Mouse (Mus musculus): ENCODE measurements around the gene Aox3. TPM values are rescaled to one million over a fixed set of nuclear protein-coding genes. Genes with fewer than 3 reads are reported as not detected.

Aox3 gene
- polyA plus RNA-seq, 1 experiment from 2014 or later = 0.33 TPM

GRCm38 (mm10) chr1:58097338-58097737 lies 15.6 kb upstream of the Aox3 start:
- Histone ChIP-seq H3K36me3 (ENCODE audit: control insufficient read depth, insufficient read depth) (no peaks in the 10 kb centered on the region), H3K27ac (ENCODE audit: low read length) (no peak overlapping the region), H3K4me3 (replicated peaks; ENCODE audit: low read length) (no peak overlapping the region), H3K4me2 (ENCODE audit: low read length) (no peak overlapping the region), H3K9me3 (ENCODE audit: control insufficient read depth, low read length) (no peaks in the 10 kb centered on the region), H3K9ac (replicated peaks; ENCODE audit: low read depth, low read length) (no peak overlapping the region), H3K4me1 (replicated peaks; ENCODE audit: control insufficient read depth, insufficient read depth, low read length) (no peaks in the 10 kb centered on the region), H3K27me3 (replicated peaks; ENCODE audit: control insufficient read depth, insufficient read depth, low read length) (no peaks in the 10 kb centered on the region)
- 94% methylated on average over 6 of the region's 6 CpGs for WGBS
- no peak for ATAC-seq

GRCm38 (mm10) chr1:58099119-58099518 lies 13.8 kb upstream of the Aox3 start:
- ATAC-seq = no peak
- H3K27ac ChIP-seq (ENCODE audit: low read length) = no peak overlapping the region

GRCm38 (mm10) chr1:58101531-58102146 lies 11.3 kb upstream of the Aox3 start:
- Histone ChIP-seq H3K9me3 (ENCODE audit: control insufficient read depth, low read length) (no peaks in the 10 kb centered on the region), H3K4me3 (replicated peaks; ENCODE audit: low read length) (no peak overlapping the region), H3K27ac (ENCODE audit: low read length) (no peak overlapping the region), H3K4me1 (replicated peaks; ENCODE audit: control insufficient read depth, insufficient read depth, low read length) (no peaks in the 10 kb centered on the region), H3K36me3 (ENCODE audit: control insufficient read depth, insufficient read depth) (no peaks in the 10 kb centered on the region), H3K9ac (replicated peaks; ENCODE audit: low read depth, low read length) (no peak overlapping the region), H3K27me3 (replicated peaks; ENCODE audit: control insufficient read depth, insufficient read depth, low read length) (no peaks in the 10 kb centered on the region), H3K4me2 (ENCODE audit: low read length) (no peak overlapping the region)
- no peak for ATAC-seq
- 68% methylated on average over 2 of the region's 2 CpGs for WGBS

More at GRCm38 (mm10) chr1:58099119-58099518, 13.8 kb upstream of the Aox3 start:
- no peaks in the 10 kb centered on the region for H3K4me1 ChIP-seq (replicated peaks; ENCODE audit: control insufficient read depth, insufficient read depth, low read length)
- no peaks in the 10 kb centered on the region for H3K9me3 ChIP-seq (ENCODE audit: control insufficient read depth, low read length)
- no peak overlapping the region for H3K4me2 ChIP-seq (ENCODE audit: low read length)
- no peaks in the 10 kb centered on the region for H3K36me3 ChIP-seq (ENCODE audit: control insufficient read depth, insufficient read depth)
- no peak overlapping the region for H3K4me3 ChIP-seq (replicated peaks; ENCODE audit: low read length)
- H3K9ac ChIP-seq (replicated peaks; ENCODE audit: low read depth, low read length) = no peak overlapping the region
- no peaks in the 10 kb centered on the region for H3K27me3 ChIP-seq (replicated peaks; ENCODE audit: control insufficient read depth, insufficient read depth, low read length)

GRCm38 (mm10) chr1:58102494-58102893 lies 10.4 kb upstream of the Aox3 start:
- WGBS = 73% methylated on average over 7 of the region's 7 CpGs
- no peak overlapping the region for H3K27ac ChIP-seq (ENCODE audit: low read length)
- H3K4me3 ChIP-seq (replicated peaks; ENCODE audit: low read length) = no peak overlapping the region
- H3K36me3 ChIP-seq (ENCODE audit: control insufficient read depth, insufficient read depth) = no peaks in the 10 kb centered on the region
- no peaks in the 10 kb centered on the region for H3K4me1 ChIP-seq (replicated peaks; ENCODE audit: control insufficient read depth, insufficient read depth, low read length)
- H3K4me2 ChIP-seq (ENCODE audit: low read length) = no peak overlapping the region
- no peaks in the 10 kb centered on the region for H3K9me3 ChIP-seq (ENCODE audit: control insufficient read depth, low read length)
- ATAC-seq = no peak
- H3K9ac ChIP-seq (replicated peaks; ENCODE audit: low read depth, low read length) = no peak overlapping the region
- H3K27me3 ChIP-seq (replicated peaks; ENCODE audit: control insufficient read depth, insufficient read depth, low read length) = no peaks in the 10 kb centered on the region

- Histone ChIP-seq H3K36me3 (ENCODE audit: control insufficient read depth, insufficient read depth) (no peaks in the 10 kb centered on the region), H3K4me3 (replicated peaks; ENCODE audit: low read length) (no peak overlapping the region), H3K9me3 (ENCODE audit: control insufficient read depth, low read length) (no peaks in the 10 kb centered on the region), H3K27ac (ENCODE audit: low read length) (no peak overlapping the region), H3K9ac (replicated peaks; ENCODE audit: low read depth, low read length) (no peak overlapping the region), H3K27me3 (replicated peaks; ENCODE audit: control insufficient read depth, insufficient read depth, low read length) (no peaks in the 10 kb centered on the region), H3K4me2 (ENCODE audit: low read length) (no peak overlapping the region), H3K4me1 (replicated peaks; ENCODE audit: control insufficient read depth, insufficient read depth, low read length) (no peaks in the 10 kb centered on the region)
- no peak for ATAC-seq
- 88% methylated on average over 6 of the region's 6 CpGs for WGBS
These were observed 7.2 kb upstream of the Aox3 start for GRCm38 (mm10) chr1:58105685-58106084.

GRCm38 (mm10) chr1:58107066-58107465 lies 5.9 kb upstream of the Aox3 start:
- no peak for ATAC-seq
- Histone ChIP-seq H3K9ac (replicated peaks; ENCODE audit: low read depth, low read length) (no peak overlapping the region), H3K27me3 (replicated peaks; ENCODE audit: control insufficient read depth, insufficient read depth, low read length) (no peaks in the 10 kb centered on the region), H3K4me3 (replicated peaks; ENCODE audit: low read length) (no peak overlapping the region), H3K27ac (ENCODE audit: low read length) (no peak overlapping the region), H3K9me3 (ENCODE audit: control insufficient read depth, low read length) (no peaks in the 10 kb centered on the region), H3K4me2 (ENCODE audit: low read length) (no peak overlapping the region), H3K4me1 (replicated peaks; ENCODE audit: control insufficient read depth, insufficient read depth, low read length) (no peaks in the 10 kb centered on the region), H3K36me3 (ENCODE audit: control insufficient read depth, insufficient read depth) (no peaks in the 10 kb centered on the region)
- 87% methylated on average over 2 of the region's 2 CpGs for WGBS

- no peak overlapping the region for H3K9ac ChIP-seq (replicated peaks; ENCODE audit: low read depth, low read length)
- no peaks in the 10 kb centered on the region for H3K9me3 ChIP-seq (ENCODE audit: control insufficient read depth, low read length)
- no peaks in the 10 kb centered on the region for H3K27me3 ChIP-seq (replicated peaks; ENCODE audit: control insufficient read depth, insufficient read depth, low read length)
- no peak overlapping the region for H3K4me2 ChIP-seq (ENCODE audit: low read length)
- H3K4me1 ChIP-seq (replicated peaks; ENCODE audit: control insufficient read depth, insufficient read depth, low read length) = no peaks in the 10 kb centered on the region
- no peaks in the 10 kb centered on the region for H3K36me3 ChIP-seq (ENCODE audit: control insufficient read depth, insufficient read depth)
- WGBS = 92% methylated on average over 5 of the region's 5 CpGs
- no peak overlapping the region for H3K27ac ChIP-seq (ENCODE audit: low read length)
- H3K4me3 ChIP-seq (replicated peaks; ENCODE audit: low read length) = no peak overlapping the region
- no peak for ATAC-seq
These were observed 2.7 kb upstream of the Aox3 start for GRCm38 (mm10) chr1:58110241-58110640.

GRCm38 (mm10) chr1:58111315-58111714 lies 1.6 kb upstream of the Aox3 start:
- Histone ChIP-seq H3K27ac (ENCODE audit: low read length) (no peak overlapping the region), H3K9ac (replicated peaks; ENCODE audit: low read depth, low read length) (no peak overlapping the region), H3K9me3 (ENCODE audit: control insufficient read depth, low read length) (no peaks in the 10 kb centered on the region), H3K4me2 (ENCODE audit: low read length) (no peak overlapping the region), H3K4me3 (replicated peaks; ENCODE audit: low read length) (no peak overlapping the region), H3K36me3 (ENCODE audit: control insufficient read depth, insufficient read depth) (no peaks in the 10 kb centered on the region), H3K4me1 (replicated peaks; ENCODE audit: control insufficient read depth, insufficient read depth, low read length) (no peaks in the 10 kb centered on the region), H3K27me3 (replicated peaks; ENCODE audit: control insufficient read depth, insufficient read depth, low read length) (no peaks in the 10 kb centered on the region)
- 68% methylated on average over 4 of the region's 4 CpGs for WGBS
- ATAC-seq = no peak

- Histone ChIP-seq H3K27me3 (replicated peaks; ENCODE audit: control insufficient read depth, insufficient read depth, low read length) (no peaks in the 10 kb centered on the region), H3K36me3 (ENCODE audit: control insufficient read depth, insufficient read depth) (no peaks in the 10 kb centered on the region), H3K4me3 (replicated peaks; ENCODE audit: low read length) (no peak overlapping the region), H3K27ac (ENCODE audit: low read length) (no peak overlapping the region), H3K9me3 (ENCODE audit: control insufficient read depth, low read length) (no peaks in the 10 kb centered on the region), H3K9ac (replicated peaks; ENCODE audit: low read depth, low read length) (no peak overlapping the region), H3K4me1 (replicated peaks; ENCODE audit: control insufficient read depth, insufficient read depth, low read length) (no peaks in the 10 kb centered on the region), H3K4me2 (ENCODE audit: low read length) (no peak overlapping the region)
- no peak for ATAC-seq
These were observed 511 bp downstream of the Aox3 start for GRCm38 (mm10) chr1:58113441-58113840.

- no peaks in the 10 kb centered on the region for H3K4me1 ChIP-seq (replicated peaks; ENCODE audit: control insufficient read depth, insufficient read depth, low read length)
- WGBS = 76% methylated on average over 6 of the region's 6 CpGs
- H3K4me3 ChIP-seq (replicated peaks; ENCODE audit: low read length) = no peak overlapping the region
- H3K27me3 ChIP-seq (replicated peaks; ENCODE audit: control insufficient read depth, insufficient read depth, low read length) = no peaks in the 10 kb centered on the region
- H3K9me3 ChIP-seq (ENCODE audit: control insufficient read depth, low read length) = no peaks in the 10 kb centered on the region
- no peaks in the 10 kb centered on the region for H3K36me3 ChIP-seq (ENCODE audit: control insufficient read depth, insufficient read depth)
- ATAC-seq = no peak
- H3K9ac ChIP-seq (replicated peaks; ENCODE audit: low read depth, low read length) = no peak overlapping the region
- H3K27ac ChIP-seq (ENCODE audit: low read length) = no peak overlapping the region
- no peak overlapping the region for H3K4me2 ChIP-seq (ENCODE audit: low read length)
These were observed 1.2 kb downstream of the Aox3 start for GRCm38 (mm10) chr1:58114021-58114560.

Measured in forebrain, embryonic 16.5 days (tissue).